Mouse (Mus musculus): ENCODE data around the gene Ccdc159.

DNA sequence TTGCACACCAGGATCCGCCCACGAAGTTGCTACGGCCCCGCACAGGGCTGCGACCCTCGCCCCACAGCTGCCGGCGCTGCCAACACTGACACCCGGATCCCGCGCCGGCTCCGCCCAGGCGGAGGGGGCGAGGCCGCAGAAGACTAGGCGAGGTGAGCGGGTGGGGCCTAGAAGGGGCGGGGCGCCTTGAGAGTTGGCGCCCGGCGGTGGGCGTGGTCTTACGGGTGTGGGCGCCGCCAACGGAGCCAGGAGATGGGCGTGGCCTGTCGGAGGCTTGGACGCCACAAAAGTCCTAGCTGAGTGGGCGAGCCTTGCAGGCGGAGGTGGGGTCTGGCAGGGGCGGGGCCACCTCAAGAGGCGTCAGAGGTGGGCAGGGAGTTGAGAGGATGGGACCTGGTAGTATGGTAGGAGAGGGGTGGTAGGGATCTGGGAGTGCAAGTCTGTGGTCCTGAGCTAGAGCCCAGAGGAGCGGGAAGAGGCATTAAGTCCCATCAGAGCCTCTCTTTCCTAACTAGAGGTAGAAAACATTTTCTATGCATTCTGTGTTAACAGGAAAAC, 9.2 kb upstream of the Ccdc159 start, which contains the start of gene Rab3d:
- TF ChIP-seq POLR2A (IDR thresholded peaks at IDR 0.05; ENCODE audit: borderline replicate concordance, control insufficient read depth, low read depth, low read length) (peak; percentile 34; the same call in 1 of the 2 replicates), CTCF (IDR thresholded peaks at IDR 0.05; ENCODE audit: control insufficient read depth, insufficient read depth, low read length) (no peak)
